Mouse (Mus musculus) right cerebral cortex, postnatal 36 days (tissue): Measurements from ENCODE around the gene Trappc3l.
"Not testable (repeated sequence)": the region's sequence is repeated elsewhere in the genome, so short reads cannot be mapped to it uniquely, and the experiment has no call there.

ENCODE experiments used
- DNase-seq, 2 experiments: peaks; one replicate each; pipeline ENCODE4 v3.0.0; 2022; ENCODE audit warnings: low spot score in 2 of 2, mixed read lengths in 1 of 2

Gene Trappc3l

DNA sequence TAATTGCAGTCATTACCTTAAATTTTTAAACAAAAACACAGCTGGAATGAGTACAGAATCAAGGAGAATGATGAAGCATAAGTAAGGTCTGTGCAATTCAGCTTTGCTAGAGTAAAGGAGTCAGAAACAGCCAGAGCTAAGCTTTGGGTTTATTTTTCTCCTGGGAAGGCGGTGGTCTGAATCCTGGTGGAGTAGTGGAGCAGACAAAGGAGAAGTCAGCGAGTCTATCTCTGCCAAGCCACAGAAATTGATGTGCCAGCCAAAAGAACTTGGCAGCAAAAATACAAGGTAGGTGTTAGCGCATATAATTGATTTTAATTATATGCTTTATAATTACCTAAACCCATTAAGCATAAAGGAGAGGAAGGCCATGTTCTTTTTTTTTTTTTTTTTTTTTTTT is at the start of gene Trappc3l:
Gene Trappc3l, plus strand, starts transcription at position 197 of the 400 bp plus-strand sequence.
- no peak for DNase-seq

DNA sequence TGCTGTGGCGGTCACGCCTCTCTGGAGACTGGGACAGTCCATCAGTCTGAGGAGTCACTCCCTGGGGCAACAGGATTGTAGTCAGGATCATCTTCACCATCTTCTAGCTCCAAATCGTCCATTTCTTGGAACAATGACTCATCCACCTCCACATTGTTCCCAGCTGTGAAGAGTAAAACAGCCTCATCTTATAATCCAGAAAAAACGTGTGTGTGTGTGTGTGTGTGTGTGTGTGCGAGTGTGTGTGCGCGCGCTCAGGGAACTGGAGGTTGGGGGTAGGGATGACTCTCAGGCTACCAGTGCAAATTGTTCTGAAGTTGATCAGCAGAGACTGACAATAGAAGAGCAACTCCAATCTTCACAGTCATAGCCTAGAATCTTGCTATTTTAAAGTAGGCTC is 40.7 kb upstream of the Trappc3l start:
- DNase-seq, result not testable (repeated sequence)

DNA sequence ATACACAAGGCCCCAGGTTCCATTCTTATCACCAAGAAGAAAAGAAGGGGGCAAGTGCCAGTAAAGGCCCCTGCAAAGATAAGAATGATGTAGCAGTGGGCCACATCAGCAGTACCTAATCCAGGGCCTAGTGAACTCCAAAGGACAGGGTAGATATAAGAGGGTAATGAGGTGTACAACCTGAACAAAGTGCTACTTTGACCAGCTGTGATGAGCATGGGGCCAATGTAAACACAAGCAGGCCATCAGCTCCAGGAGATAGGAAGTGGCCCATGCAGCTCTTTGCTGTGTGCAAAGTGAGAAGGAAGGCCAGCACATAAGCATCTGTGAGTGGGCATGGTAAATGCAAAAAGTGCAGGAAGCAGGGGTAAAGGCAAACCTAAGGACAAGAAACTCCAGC is 39.0 kb upstream of the Trappc3l start:
- DNase-seq, result no peak

DNA sequence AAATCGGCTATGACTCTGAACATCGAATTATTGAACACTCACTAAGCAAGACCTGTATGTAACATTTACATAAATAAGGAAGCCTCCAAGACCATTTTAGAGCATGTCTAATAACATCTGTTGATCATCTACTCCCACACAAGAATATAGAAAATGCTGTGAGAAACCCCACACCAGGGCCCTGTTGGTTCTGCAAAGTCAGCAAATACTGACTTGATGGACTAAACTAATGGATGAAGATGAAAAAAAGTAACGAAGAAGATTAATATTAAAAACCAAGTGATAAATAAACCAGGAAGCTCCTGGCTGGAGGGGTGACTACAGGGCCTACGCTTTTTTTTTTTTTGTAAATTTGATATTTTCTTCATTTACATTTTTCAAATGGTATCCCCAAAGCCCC is 24.8 kb upstream of the Trappc3l start:
- DNase-seq, result no peak

DNA sequence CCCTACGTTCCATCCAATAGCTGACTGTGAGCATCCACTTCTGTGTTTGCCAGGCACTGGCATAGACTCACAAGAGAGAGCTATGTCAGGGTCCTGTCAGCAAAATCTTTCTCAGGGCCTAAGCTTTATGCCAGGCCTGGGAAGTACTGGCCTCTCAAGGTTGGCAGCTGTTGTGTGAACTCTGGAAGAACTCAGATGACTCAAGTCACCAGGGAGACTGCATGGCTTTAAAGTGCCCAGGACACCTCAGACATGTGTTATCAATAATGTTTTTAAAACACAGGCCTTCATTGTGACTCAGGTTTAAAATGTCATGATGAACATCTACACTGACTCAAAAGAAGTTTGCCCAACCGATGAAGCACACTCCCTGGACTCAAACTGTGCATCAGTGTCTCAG is 24.2 kb upstream of the Trappc3l start:
- DNase-seq, result no peak

DNA sequence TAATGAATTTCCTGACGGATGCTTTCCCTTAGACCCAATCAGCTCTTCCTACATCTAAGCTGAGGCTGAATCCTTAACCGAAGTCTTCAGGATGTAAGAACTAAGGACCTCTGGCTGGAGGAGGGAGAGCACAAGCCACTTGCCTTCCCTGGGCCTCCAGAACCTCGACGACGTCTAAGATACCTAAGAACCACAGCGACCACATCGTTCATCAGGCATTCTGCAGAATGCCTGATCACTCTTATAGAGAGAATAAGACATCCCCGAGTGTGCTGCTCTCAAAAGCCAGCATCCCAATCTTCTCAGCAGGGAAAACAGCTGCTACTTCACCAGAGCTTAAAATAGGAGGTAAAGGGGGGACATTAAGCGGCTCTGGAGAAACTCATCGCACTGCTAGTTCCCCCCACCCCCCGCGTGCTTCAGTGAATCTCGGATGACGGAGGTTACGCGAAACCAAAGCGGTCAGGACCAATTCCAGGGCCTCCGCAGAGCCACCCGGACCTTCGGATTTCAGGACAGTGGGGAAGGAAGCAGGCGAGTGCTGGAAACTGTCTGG is 18.6 kb upstream of the Trappc3l start:
- peak in 1 of 2 experiments; percentile 3 for DNase-seq

DNA sequence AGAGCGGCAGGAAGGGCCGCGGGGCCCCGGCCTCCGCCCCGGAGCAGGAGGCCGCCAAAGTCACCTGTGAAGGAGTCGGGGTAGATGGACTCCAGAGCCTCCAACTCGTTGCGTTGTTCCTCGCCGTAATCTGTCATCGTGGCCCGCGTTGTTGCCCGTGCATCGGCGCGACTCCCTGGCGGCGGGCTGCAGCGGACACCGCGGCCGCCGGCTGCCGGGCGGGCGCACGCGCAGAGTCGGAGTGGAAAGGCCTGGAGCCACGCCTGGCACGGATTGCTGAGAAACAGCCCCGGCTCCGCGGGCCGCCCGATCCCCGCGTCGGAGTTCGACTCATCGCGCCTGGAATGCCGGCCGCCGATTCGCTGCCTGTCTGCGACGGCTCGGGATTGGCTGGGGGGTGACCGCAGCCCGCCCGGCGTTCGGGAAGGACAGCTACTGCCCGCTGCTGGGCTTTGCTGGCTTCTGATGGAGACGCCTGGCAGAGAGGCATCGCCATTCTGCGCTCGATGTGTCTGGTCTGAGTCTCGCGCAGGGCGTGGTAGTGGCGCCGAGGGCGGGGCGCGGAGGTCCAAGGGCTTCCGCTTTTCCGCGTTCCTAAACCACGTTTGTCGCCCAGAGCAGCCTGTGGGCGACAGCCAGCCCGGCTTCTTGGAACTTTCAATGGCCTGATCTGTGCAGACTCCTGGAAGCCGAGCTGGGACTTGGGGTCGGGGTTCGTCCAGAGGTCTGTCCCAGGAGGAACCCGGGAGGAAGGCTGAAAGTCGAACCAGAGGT is 17.9 kb upstream of the Trappc3l start, which contains the start of gene Rwdd1:
Gene Rwdd1, minus strand, starts transcription at position 323 of the 774 bp plus-strand sequence.
- DNase-seq, result peak; percentile 98

DNA sequence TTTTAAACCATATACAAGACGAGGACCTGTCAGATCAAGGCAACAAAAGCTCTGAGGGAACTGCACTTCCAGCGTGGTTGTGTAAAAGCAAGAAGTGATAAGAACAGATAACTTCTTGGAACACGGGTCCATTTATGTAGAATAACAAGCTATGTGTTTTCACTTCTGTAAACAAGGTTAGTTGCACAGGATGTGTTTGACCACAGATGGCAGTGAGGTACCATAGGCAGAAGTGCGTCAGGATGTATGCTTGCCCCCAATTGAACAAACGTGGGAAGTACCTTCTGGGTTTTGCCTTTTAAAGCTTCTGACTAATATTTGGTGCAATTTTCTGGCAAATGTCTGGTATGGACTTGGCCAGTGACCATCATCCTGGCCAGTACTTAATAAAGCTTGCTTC is 7.1 kb upstream of the Trappc3l start:
- DNase-seq, result no peak

DNA sequence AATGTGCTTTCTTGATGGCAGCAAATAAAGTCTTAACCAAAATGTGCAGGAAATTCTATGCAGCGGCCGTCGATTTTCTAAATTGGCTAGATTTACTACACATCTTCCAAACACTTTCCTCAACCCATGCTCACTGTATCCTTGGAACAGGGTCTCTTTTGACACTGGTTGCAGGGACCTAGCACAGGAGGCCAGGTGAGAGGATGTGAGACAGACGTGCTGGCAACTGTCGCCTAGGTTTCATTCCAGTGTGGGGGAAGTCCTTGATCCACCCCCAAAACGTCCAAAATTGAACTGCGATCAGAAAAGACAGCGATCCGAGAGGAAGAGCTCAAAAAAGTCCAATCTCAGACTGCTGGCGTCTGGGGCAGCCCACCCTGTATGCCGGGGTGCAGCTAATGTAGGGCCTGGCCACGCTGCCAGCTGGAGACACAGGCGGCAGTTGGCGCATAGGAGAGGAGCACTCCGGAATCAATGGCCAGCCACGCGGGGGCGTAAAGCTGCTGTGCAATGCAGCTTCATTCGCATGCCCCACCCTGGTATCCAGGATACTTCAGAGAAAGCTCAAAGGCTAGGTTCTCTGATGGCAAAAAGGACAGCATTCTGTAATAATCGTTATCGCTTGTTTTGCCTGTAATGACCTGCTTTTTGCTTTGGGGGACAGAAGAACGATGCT is 3.6 kb upstream of the Trappc3l start:
- peak; percentile 68 to 69 for DNase-seq

DNA sequence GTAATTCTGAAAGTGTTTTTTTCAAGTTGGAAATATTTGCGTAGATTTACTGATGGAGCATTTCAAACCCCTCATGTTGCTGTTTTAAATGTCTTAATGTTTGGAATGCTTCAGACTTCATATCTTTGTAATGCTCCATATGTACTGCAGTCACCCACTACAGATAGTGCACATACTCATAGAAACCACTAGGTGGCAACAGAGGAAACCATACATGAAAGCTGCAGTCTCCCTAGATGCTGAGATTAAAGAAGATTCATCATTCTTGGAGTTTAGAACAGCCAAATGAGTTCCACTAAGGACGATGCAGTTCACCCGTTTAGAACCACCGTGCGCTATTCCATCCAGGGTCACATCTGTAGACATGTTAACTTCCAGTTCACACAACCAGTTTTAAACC is 810 bp upstream of the Trappc3l start:
- no peak for DNase-seq

DNA sequence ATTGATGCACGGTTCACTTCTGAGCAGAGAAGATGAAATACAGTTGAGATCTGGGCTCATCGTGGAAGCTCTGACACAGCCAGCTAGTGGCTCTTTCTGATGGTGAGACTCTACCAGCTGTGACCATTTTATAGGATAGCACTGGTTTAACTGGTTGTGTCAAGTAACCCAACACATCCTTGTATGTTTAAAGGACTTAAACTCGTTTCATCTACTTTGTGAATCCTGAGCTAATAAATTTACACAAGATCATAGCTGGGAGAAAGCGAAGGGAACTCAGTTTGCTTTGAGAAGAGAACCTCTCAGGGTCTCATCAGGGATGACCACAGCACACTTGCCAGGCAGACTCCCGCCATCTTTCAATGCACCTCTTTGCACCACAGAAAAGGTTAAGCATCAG is 6.8 kb downstream of the Trappc3l start, which contains the start of gene Calhm4:
Gene Calhm4, minus strand, starts transcription at position 101 of the 400 bp plus-strand sequence.
- DNase-seq, result no peak

DNA sequence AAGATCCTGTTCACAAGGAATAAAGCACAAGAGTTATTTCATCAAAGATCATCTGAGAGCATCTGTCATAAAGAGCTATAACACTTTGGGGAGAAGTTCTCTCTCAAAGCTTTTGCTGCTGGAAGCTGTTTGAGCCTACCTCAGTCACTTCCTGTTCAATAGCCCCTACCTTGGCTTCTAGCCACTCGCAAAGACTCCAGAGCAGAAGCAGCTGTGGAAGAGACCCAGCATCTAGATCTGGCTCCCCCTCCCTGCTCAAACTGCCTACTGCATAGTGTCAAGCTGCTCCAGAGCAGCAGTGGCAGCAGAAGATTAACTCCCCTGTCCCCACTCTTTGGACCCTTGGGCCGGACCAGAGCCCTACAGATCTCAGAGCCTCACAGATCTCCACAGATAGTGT is 16.6 kb downstream of the Trappc3l start:
- DNase-seq, result no peak

DNA sequence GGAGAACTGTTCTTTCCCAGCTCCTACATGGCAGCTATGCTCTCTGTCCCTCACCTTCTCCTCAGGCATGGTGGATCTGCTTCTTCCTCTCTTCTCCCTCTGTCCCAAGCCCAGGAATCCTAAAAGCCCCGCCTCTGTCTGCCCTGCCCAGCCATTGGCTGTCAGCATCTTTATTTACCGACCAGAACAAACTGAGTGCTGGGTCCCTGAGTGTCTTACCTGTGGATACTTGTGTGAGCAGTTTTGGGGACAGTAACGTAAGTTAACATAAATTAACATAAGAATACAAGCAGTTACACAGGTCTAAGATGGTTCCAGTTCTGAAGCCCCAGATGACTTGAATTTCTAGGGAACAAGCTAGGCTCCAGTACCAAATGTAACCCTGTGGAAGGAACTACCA is 29.2 kb downstream of the Trappc3l start:
- no peak for DNase-seq

DNA sequence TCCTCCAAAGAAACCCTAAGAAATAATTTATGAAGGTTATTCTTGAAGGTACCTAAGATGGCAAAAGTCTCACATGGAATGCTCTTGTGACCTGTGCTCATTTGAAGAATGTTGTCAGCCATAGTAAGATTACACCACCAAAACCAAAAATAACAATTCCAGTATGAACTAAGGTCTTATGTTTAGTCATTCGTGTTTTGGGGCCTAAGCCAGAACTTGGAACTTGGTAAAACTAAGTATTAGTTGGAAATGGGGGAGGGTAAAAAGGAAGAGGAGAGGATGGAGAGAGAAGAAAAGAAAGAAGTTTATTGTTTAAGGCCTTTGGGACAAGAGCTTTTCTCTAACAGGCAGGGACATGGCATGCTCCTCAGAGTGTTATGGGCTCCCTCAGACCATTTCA is 32.2 kb downstream of the Trappc3l start:
- no peak for DNase-seq

DNA sequence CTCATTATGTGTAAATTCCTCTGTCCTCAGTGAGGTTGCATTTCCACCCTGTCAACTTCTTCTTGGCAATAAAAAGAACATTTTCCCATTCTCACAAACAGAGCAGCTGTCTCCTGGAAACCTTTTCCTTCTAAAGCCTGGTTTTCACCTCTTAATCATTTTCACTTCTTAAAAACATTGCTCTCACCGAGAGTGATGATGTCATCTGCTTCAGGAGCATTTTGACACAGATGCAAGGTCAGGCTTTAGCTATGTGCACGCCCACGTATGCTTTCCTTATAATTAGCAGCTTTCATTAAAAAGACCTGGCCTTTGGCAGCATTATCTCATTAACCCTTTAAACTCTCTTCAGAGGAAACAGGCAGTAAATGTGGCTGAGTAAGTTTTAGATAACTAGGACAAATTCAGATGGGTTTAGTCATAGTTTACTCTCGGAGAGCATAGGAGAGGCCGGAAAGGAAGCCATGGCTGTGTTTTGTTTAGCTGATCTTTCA is 33.6 kb downstream of the Trappc3l start:
- no peak for DNase-seq

DNA sequence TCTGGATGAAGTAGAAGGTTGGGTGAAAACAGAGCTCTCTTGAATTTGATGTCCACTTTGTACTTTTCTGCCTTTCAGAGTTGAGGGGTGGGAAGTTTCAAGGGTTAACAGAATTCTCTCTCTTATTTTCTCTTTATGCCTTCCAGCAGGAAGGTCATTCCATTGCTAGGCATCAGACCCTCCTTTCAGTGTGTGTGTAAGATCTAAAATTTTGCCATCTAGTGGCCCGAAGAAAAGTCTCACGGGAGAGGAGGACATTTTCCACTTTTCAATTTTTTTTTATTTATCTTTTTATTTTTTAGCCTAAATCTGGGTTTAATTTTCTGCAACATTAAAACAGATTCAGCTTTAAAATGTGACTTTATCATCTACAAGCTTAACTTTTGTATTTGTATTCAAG is 34.3 kb downstream of the Trappc3l start:
- DNase-seq, result no peak

DNA sequence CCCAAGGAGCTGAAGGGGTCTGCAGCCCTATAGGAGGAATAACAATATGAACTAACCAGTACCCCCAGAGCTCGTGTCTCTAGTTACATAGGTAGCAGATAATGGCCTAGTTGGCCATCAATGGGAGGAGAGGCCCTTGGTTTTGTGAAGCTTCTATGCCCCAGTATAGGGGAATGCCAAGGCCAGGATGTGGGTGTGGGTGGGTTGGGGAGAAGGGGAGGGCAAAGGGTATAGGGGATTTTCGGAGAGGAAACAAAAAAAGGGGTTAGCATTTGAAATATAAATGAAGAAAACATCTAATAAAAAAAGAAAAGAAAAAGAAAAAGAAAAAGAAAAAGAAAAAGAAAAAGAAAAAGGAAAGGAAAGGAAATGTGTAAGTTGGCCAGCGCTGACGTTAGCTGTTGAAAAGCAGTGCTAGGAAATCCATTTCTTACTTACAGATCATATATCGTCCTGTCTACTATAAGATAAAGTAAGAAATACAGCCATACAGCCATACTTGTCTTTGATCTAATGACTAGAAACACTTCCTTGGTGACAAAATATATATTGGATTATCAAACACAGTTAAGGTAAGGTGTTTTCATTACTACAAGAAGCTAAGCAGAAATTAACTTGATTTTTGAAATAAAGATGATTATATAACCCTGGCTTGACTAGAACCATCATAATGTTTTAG is 37.3 kb downstream of the Trappc3l start:
- no peak for DNase-seq

DNA sequence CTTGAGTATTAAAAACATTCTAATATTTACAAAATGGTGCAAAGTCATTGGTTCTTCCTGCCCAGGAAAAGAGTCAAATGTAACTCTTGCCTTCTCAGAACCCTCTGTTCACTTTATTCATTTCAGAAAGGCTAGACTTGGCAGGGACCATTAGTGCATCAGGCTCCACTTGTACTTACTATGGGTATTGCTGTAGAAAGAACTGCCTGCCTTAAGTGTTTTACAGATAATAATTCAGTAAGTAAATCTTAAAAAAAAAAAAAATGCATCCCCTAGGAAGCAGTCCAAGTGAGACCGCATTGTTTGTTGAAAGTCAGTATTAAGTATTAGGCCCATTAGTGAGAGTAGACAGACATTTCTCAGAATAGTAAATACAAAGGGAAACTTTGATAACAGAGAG is 49.1 kb downstream of the Trappc3l start:
- no peak for DNase-seq

DNA sequence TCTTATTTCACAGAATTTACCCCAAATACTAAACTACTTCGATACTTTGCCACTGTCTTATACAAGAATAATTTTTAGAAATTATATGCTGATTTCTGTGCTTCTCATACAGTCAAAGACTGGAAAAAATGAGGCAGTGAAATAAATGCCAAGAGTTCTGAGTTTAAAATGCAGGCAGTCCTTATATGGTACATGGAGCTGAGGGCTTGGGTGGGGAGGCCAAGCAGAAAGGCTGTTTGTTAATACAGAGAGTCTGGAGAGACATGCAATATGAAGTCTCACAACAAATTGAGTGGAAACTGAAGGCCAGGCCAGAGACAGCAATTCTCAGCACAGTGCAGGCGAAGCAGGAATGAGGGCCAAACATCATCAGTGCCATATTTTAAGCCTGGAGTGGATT is 51.1 kb downstream of the Trappc3l start:
- no peak for DNase-seq

DNA sequence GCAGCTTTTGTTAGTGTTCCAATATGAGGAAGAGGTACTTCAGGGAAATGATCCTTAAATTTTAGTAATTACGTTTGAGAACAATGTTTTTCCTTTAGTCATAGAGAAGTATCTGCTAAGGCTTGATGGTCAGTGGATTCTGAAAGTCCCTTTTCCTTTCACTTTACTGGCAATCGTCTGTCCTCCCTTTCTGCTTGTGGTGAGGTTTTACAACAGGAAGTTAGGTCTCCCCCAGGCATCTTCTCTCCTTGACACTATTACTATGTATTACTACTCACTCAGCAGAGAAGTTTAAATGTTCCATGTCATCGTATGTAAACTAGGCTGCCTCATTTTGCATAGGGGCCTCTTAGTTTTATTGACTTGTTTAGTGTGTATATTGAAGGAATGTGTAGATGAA is 52.1 kb downstream of the Trappc3l start:
- DNase-seq, result no peak

DNA sequence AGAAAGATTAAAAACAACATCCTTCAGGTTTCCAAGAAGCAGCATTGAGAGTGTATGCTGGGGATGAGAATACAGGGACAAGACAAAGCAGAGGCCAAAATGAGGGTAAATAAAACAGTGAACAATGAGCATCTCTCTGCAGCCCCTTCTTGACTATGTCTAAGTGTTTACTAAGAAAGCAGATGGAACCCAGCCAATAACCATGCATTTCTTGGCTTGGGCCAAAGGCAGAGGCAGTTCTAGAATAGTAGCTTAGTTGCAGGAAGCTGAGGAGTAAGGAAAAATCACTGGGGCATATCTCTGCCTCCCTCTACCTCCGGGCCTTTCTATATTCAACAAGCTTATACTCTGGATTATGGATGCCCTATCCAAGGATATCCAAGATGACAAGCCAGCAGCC is 53.1 kb downstream of the Trappc3l start:
- no peak for DNase-seq

DNA sequence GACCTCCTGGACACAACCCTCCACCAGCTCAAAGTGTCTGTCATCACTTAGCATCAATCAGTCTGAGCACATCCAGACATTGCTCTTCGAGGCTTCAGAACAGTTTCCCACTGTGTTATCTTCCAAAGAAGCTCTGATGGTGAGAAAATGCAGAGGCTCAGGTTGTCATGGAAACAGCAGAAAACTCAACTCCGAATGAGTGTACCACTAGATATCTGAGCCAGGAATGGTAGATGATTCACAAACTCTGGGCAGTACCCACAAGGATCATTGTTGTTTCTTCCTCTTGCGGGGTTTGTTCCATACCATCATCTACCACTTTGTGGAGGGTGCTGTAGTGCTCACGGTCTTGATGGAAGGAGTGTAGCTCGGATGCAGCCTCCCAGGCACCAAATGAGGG is 54.5 kb downstream of the Trappc3l start:
- DNase-seq, result peak; percentile 43 to 62
